Mouse (Mus musculus) liver, embryonic 14.5 days (tissue): Measurements from ENCODE around the gene Dock7. TPM values are rescaled to one million over a fixed set of nuclear protein-coding genes. Genes with fewer than 3 reads are reported as not detected.
A peak's percentile ranks its signal among the peaks of the same experiment; 100 is the strongest.

Source experiments
- ATAC-seq: fragments of 200-750 bp; cut with Nextera tagmentation; 2 replicates; pipeline ENCODE4 v1.8.0; 2017; ENCODE audit warnings: moderate number of reproducible peaks, mild to moderate bottlenecking, moderate library complexity; ENCODE audit not compliant: insufficient read depth
- DNase-seq, 3 experiments: peaks; one replicate each; pipeline ENCODE4 v3.0.0-alpha.2; 2012 to 2013; ENCODE audit warnings: low read depth in 3 of 3, low spot score in 3 of 3
- H3K27ac ChIP-seq: fragments of 300-500 bp; sonication (generic); 2 replicates; pipeline ENCODE4 v1.5.1; 2014; ENCODE audit warnings: moderate library complexity, mild to moderate bottlenecking, control low read depth, inconsistent platforms
- H3K27me3 ChIP-seq: fragments of 300-500 bp; sonication (generic); 2 replicates; pipeline ENCODE4 v1.6.1; 2014; ENCODE audit warnings: mild to moderate bottlenecking, low read length, moderate library complexity; ENCODE audit not compliant: control insufficient read depth, insufficient read depth
- H3K36me3 ChIP-seq: fragments of 300-500 bp; sonication (generic); replicated peaks from 2 replicates; pipeline ENCODE4 v1.6.1; 2014; ENCODE audit warnings: low read depth; ENCODE audit not compliant: control insufficient read depth, insufficient read depth
- H3K4me1 ChIP-seq, 2 experiments: fragments of 200-500 bp in 1 of 2; fragments of 300-500 bp in 1 of 2; sonication (generic) in 1 of 2; replicated peaks; 2 replicates each; pipeline ENCODE4 v1.6.1; 2012 to 2014; ENCODE audit warnings: antibody characterized with exemption in 1 of 2, inconsistent platforms in 1 of 2, low read length in 1 of 2; ENCODE audit not compliant: control insufficient read depth in 2 of 2, insufficient read depth in 2 of 2
- H3K4me2 ChIP-seq: fragments of 300-500 bp; sonication (generic); 2 replicates; pipeline ENCODE4 v1.6.1; 2014; ENCODE audit warnings: low read depth, mild to moderate bottlenecking, control low read depth, moderate library complexity
- H3K4me3 ChIP-seq, 2 experiments: fragments of 200-500 bp in 1 of 2; fragments of 300-500 bp in 1 of 2; sonication (generic) in 1 of 2; 2 replicates each; pipeline ENCODE4 v1.5.1; 2012 to 2014; ENCODE audit warnings: low read depth in 2 of 2, low read length in 2 of 2, mild to moderate bottlenecking in 2 of 2, control low read depth in 1 of 2, inconsistent platforms in 1 of 2, moderate library complexity in 1 of 2; ENCODE audit not compliant: insufficient read depth in 1 of 2
- H3K9ac ChIP-seq: fragments of 300-500 bp; sonication (generic); replicated peaks from 2 replicates; pipeline ENCODE4 v1.6.1; 2014; ENCODE audit warnings: mild to moderate bottlenecking, control low read depth, moderate library complexity
- H3K9me3 ChIP-seq: fragments of 300-500 bp; sonication (generic); 2 replicates; pipeline ENCODE4 v1.6.1; 2016; ENCODE audit warnings: low read length, mixed read lengths; ENCODE audit not compliant: control insufficient read depth
- CTCF ChIP-seq: IDR thresholded peaks from 2 replicates; pipeline ENCODE4 v1.5.1; 2016; ENCODE audit warnings: antibody characterized with exemption, low read depth, control low read depth
- EP300 ChIP-seq: IDR thresholded peaks from 2 replicates; pipeline ENCODE4 v1.6.1; 2016; ENCODE audit warnings: antibody characterized with exemption, low read depth
- WGBS: fragments of 180-500 bp; shearing (Covaris S2); extraction: QIAGEN DNeasy Blood & Tissue Kit; methylation state at CpG from one replicate; pipeline ENCODE4 v1.1.7; 2014; ENCODE audit not compliant: insufficient replicate concordance; 5-methylcytosine and 5-hydroxymethylcytosine counted together
- polyA plus RNA-seq, 2 experiments: library from polyadenylated mRNA; depleted of rRNA in 1 of 2; stranded (reverse) in 1 of 2; unstranded in 1 of 2; fragments of >200 nt; fragmentation: Nextera tagmentation in 1 of 2; extraction: Ambion mirVana in 1 of 2; gene quantifications; 2 replicates each; pipeline versions ENCODE4 v1.2.1 to v1.2.3; 2012 to 2014

The Dock7 gene
- polyA plus RNA-seq, 2 experiments, result 9.0 to 15.2 TPM

DNA sequence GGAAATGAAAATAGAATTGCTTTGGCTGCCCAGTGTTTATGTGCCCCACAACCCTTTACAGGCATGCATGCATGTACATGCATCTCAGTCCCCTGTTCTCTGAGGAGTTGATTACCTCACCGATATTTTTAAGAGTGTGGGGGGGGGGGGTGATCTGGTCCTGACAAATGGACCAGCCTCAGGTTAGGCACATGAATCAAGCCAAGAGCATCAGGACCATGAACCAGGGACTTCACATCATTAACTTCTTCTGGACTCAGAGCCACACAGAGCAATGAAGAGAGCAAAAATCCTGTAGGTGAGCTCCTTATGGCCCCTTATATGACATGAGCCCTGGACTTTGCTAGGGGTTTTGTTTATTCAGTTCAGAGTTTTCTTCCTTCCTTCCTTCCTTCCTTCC lies 2.1 kb upstream of the Dock7 start:
- 53% methylated on average over 1 of the region's 1 CpGs for WGBS
- no peak for TF ChIP-seq EP300
- TF ChIP-seq CTCF, result no peak
- no peaks in the 10 kb centered on the region; the same call in 1 of the 2 replicates for H3K27me3 ChIP-seq
- H3K4me2 ChIP-seq, result no peak overlapping the region
- no peaks in the 10 kb centered on the region for H3K36me3 ChIP-seq
- no peak overlapping the region for H3K27ac ChIP-seq
- peaks cover 4 to 17% of the 10 kb centered on the region in 2 experiments; a peak in 3 of 4 replicates for H3K4me1 ChIP-seq
- ATAC-seq, result no peak
- H3K4me3 ChIP-seq, result no peak overlapping the region
- H3K9me3 ChIP-seq, result no peaks in the 10 kb centered on the region
- DNase-seq, result no peak
- no peak overlapping the region for H3K9ac ChIP-seq

- no peaks in the 10 kb centered on the region for H3K27me3 ChIP-seq
- DNase-seq (no peak), ATAC-seq (no peak)
- H3K9me3 ChIP-seq, result no peaks in the 10 kb centered on the region
- TF ChIP-seq CTCF, result no peak
- TF ChIP-seq EP300, result no peak
- H3K4me3 ChIP-seq, result no peak overlapping the region
- no peak overlapping the region for H3K27ac ChIP-seq
- H3K36me3 ChIP-seq, result no peaks in the 10 kb centered on the region
- H3K4me2 ChIP-seq, result no peak overlapping the region
- H3K9ac ChIP-seq, result no peak overlapping the region
- WGBS, result 55% methylated on average over 3 of the region's 3 CpGs
- peaks cover 4 to 17% of the 10 kb centered on the region in 2 experiments; a peak in 3 of 4 replicates for H3K4me1 ChIP-seq
These were observed 1.3 kb upstream of the Dock7 start for GRCm38 (mm10) chr4:99122047-99122446.

DNA sequence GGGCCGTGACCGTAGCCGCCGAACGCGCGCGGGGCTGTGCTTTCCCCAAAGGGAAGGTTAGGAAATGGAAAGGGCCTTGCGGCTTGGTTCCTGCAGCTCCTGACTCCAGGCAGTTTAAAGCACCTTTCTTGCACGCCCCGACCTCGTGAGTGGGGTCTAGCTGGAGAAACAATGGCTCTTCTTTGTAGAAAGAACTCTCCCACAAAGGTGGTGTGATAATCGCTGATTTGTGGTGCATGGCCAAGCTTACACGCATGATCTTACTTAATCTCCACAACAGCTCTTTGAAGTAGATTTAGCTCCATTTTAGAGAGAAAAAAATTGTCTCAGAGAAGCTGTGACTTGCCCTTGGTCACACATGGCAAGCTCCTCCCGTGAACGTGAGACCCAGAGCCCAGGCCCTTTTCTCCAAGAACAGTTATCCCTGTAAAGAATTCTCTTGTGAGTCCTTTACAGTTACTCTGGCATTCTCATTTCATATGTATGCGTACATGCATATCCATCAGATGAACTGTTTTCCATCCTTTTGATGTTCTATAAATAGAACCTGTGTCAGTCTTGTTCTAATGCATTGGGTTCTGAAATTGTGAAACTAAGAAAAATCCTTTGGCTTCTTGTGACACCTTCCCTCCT lies 524 bp upstream of the Dock7 start:
- H3K9ac ChIP-seq, result peak overlapping the region; percentile 72
- TF ChIP-seq CTCF (no peak), EP300 (no peak)
- DNase-seq (no peak), ATAC-seq (no peak)
- no peaks in the 10 kb centered on the region for H3K36me3 ChIP-seq
- peaks cover 4 to 17% of the 10 kb centered on the region in 2 experiments; a peak in 3 of 4 replicates for H3K4me1 ChIP-seq
- peak overlapping the region; percentile 73 to 79 for H3K4me3 ChIP-seq
- no peaks in the 10 kb centered on the region for H3K27me3 ChIP-seq
- peak overlapping the region; percentile 86 for H3K4me2 ChIP-seq
- no peak overlapping the region for H3K27ac ChIP-seq
- H3K9me3 ChIP-seq, result no peaks in the 10 kb centered on the region
- 9% methylated on average over 17 of the region's 17 CpGs for WGBS

GRCm38 (mm10) chr4:99119051-99119450 lies 1.7 kb downstream of the Dock7 start:
- no peak for TF ChIP-seq EP300
- TF ChIP-seq CTCF, result no peak
- DNase-seq, result no peak
- H3K4me2 ChIP-seq, result peak overlapping the region; percentile 86

DNA sequence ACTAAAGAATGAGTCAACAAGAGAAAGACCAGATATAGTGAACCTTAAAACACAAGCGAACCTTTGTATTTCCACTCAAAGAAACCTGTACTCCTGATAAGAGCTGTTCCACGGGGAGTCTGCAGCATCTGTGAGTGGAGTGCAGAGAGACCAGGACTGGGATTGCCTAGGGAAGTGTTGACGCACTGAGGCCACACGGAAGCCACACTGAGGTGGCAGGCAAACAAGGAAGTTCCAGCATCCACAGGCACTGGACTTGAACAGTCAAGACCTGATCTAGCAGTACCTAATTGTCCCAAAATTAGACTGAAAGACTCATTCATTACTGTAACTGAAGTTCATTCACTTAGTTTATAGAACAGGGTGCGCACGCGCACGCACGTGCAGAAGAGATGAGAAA lies 4.9 kb downstream of the Dock7 start:
- Histone ChIP-seq H3K27me3 (no peaks in the 10 kb centered on the region), H3K9me3 (no peaks in the 10 kb centered on the region), H3K9ac (no peak overlapping the region; the same call in 1 of the 2 replicates), H3K36me3 (no peaks in the 10 kb centered on the region), H3K4me2 (no peak overlapping the region), H3K27ac (no peak overlapping the region), H3K4me1 (peaks cover 4 to 19% of the 10 kb centered on the region in 2 experiments), H3K4me3 (no peak overlapping the region)
- no peak for DNase-seq
- no peak for ATAC-seq
- no peak for TF ChIP-seq EP300
- TF ChIP-seq CTCF, result no peak
- 68% methylated on average over 9 of the region's 9 CpGs for WGBS

More at GRCm38 (mm10) chr4:99119051-99119450, 1.7 kb downstream of the Dock7 start:
- Histone ChIP-seq H3K4me1 (peaks cover 4 to 22% of the 10 kb centered on the region in 2 experiments), H3K36me3 (no peaks in the 10 kb centered on the region), H3K9ac (0 out of 2 replicates have a peak overlapping the region, but pooled peaks have one; percentile 12), H3K27ac (no peak overlapping the region), H3K4me3 (no peak overlapping the region), H3K9me3 (no peaks in the 10 kb centered on the region), H3K27me3 (no peaks in the 10 kb centered on the region)
- WGBS, result 12% methylated on average over 5 of the region's 5 CpGs
- ATAC-seq, result no peak
